Mouse (Mus musculus): Measurements from ENCODE around the gene Rptor.
A peak's percentile ranks its signal among the peaks of the same experiment; 100 is the strongest.

Rptor gene

GRCm38 (mm10) chr11:119855999-119856398 is 253.3 kb downstream of the Rptor start:
- no peak for DNase-seq (ENCODE audit: low spot score in 2 of 2)

GRCm38 (mm10) chr11:119862523-119863299 is 260.0 kb downstream of the Rptor start:
- DNase-seq (ENCODE audit: low spot score in 2 of 2): no peak

- DNase-seq (ENCODE audit: low spot score in 2 of 2): peak; percentile 29 to 40
Observed at GRCm38 (mm10) chr11:119863421-119863821, 260.7 kb downstream of the Rptor start.

DNA sequence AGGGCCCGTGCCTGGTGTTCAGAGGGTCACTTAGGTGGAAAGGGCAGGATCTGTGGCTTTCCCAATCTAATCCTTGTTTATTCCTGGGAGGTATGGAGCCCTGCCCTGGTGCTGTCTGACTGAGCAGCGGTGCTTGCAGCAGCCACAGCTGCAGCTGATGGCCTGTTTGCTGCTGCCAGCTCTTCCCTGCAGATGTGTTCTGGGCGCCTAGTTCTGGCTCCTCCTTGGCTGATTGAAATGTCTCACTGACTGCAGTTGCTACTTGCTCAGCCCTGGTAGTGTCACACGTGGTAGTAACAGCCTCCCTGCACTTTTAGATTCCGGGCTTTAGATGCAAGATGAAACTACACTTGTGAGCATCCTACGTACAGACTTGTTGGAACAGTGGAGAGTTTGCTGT is 264.1 kb downstream of the Rptor start:
- DNase-seq (ENCODE audit: low spot score in 2 of 2): no peak

GRCm38 (mm10) chr11:119868138-119868537 is 265.4 kb downstream of the Rptor start:
- DNase-seq (ENCODE audit: low spot score in 2 of 2): no peak

DNA sequence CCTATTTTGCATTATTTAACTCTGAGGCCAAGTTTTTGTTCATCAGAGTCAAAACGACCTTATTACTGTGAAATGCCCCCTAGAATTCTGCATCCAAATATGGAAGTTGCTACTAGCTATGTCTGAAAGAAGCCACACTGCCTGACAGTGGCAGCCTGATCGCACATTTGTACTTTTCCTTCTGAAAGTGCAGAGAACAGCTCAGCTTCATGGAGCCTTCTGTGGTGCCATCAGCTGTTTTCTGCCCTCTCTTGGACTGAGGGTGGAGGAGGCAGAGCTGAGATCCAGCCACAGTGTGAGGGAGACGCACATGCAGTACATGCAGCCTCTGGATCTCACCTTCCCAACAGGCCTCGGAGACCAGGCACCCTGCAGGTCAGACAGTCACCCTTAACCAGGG is 265.9 kb downstream of the Rptor start:
- DNase-seq (ENCODE audit: low spot score in 2 of 2): no peak

DNA sequence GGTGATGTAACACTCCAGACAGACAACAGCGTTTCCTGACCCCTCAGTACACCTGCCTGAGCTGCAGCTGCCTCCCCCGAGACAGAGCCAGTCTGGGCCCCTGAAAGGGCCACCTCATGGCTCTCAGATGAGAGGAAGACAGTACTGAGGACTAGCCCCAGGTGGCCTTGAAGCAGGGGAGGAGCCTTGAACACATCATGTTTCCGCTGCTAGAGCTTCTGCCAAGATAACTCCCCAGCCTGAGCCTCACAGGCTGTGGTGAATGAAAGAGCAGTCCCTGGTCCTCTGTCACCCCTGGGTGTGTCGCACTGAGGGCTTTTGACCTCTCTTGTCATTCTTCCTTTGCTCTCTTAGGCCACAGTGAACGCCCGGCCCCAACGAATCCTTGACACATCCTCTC is 268.4 kb downstream of the Rptor start:
- no peak for DNase-seq (ENCODE audit: low spot score in 2 of 2)

- DNase-seq (ENCODE audit: low spot score in 2 of 2): no peak
Observed at GRCm38 (mm10) chr11:119873643-119874042, 270.9 kb downstream of the Rptor start.

GRCm38 (mm10) chr11:119874841-119875240 is 272.1 kb downstream of the Rptor start:
- no peak for DNase-seq (ENCODE audit: low spot score in 2 of 2)

- no peak for DNase-seq (ENCODE audit: low spot score in 2 of 2)
Observed at GRCm38 (mm10) chr11:119875685-119876084, 273.0 kb downstream of the Rptor start.

- DNase-seq (ENCODE audit: low spot score in 2 of 2): no peak
Observed at GRCm38 (mm10) chr11:119877124-119877523, 274.4 kb downstream of the Rptor start.

DNA sequence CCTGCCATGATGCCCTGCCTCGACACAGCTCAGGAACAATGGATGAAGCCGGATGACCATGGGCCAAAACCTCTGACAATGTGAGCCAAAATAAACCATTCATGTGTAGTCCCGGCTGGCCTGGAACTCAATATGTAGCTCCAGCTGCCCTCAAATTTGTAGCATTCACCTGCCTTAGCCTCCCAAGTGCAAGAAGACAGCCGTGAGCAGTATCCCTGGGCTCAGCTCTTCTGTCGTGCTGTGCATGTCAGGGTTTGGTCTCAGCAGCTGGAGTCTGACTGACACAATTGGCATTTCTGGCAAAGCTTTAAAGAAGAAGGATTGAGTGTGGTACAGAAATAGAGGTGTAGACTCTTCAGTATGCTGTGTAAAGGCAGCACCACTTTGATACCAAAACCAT is 276.9 kb downstream of the Rptor start:
- no peak for DNase-seq (ENCODE audit: low spot score in 2 of 2)

- DNase-seq (ENCODE audit: low spot score in 2 of 2): no peak
Observed at GRCm38 (mm10) chr11:119883646-119884045, 280.9 kb downstream of the Rptor start.

GRCm38 (mm10) chr11:119889966-119890365 is 287.3 kb downstream of the Rptor start:
- no peak for DNase-seq (ENCODE audit: low spot score in 2 of 2)

DNA sequence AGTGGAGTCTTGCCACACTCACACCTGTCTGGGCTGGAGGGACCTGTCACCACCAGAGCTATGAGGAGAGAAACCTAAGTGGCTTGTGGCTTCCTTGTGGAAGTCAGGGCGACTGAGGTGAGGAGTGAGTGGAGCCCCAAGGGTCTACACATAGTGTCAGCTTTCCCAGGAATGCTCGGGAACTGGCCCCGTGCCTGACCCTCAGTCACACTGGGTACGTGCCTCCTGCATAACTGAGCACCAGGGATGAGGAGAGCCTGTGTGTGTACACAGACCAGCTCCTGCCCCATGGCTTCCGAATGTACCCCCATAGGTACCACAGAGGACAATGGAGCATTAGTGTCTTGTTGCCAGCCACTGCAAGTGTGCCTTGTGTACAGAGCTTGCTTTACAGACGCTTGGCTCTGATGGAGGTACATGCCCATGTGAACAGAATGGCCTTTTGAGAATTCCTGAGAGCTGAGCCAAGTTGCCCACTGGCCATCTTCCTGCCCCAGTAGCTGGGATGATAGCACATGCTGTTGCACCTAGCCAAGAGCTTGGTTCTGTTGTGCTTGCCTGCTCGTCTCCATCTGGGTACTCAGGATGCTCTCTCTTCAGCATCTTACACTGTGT is 289.0 kb downstream of the Rptor start:
- no peak for DNase-seq (ENCODE audit: low spot score in 2 of 2)

- no peak for DNase-seq (ENCODE audit: low spot score in 2 of 2)
Observed at GRCm38 (mm10) chr11:119893667-119894236, 291.0 kb downstream of the Rptor start.

DNA sequence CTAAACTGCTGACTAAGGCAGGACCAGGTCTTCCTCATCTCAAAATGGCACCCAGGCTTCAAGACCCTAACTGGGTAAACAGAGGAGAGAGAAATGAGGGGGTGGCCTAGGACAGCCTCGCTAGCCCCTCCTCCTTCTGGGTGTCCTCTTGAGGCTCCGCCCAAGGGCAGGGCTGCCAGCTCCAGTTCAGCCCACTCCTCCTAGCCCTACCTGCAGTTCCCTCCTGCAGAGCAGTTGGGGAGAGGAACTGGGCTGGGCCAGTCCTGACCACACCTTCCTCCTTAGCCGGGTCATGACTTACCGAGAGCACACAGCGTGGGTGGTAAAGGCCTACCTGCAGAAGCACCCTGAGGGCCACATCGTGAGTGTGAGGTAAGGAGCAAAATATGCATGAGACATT is 291.9 kb downstream of the Rptor start:
- DNase-seq (ENCODE audit: low spot score in 2 of 2): no peak

- DNase-seq (ENCODE audit: low spot score in 2 of 2): no peak
Observed at GRCm38 (mm10) chr11:119897041-119897440, 294.3 kb downstream of the Rptor start.

DNA sequence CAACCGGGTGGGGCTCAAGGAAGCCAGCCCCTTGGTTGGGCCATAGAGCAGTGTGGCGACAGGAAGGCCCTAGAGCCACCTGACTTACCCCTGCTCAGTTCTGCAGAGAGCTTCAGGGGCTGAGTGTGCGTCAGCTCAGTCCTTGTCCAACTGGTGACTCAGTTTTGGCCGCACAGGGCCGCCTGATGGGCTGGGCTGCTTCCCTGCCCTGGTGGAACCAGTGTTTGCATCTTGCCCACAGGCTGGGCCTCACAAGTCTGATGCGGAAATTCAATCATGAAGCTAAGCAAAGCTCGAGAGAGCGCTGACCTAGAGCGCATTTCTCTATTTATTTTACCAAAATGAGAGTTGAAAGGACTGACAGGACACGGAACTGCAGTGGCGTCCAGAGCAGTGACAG is 296.3 kb downstream of the Rptor start:
- no peak for DNase-seq (ENCODE audit: low spot score in 2 of 2)

- no peak for DNase-seq (ENCODE audit: low spot score in 2 of 2)
Observed at GRCm38 (mm10) chr11:119901174-119901573, 298.5 kb downstream of the Rptor start.

GRCm38 (mm10) chr11:119902891-119903290 is 300.2 kb downstream of the Rptor start:
- DNase-seq (ENCODE audit: low spot score in 2 of 2): no peak

DNA sequence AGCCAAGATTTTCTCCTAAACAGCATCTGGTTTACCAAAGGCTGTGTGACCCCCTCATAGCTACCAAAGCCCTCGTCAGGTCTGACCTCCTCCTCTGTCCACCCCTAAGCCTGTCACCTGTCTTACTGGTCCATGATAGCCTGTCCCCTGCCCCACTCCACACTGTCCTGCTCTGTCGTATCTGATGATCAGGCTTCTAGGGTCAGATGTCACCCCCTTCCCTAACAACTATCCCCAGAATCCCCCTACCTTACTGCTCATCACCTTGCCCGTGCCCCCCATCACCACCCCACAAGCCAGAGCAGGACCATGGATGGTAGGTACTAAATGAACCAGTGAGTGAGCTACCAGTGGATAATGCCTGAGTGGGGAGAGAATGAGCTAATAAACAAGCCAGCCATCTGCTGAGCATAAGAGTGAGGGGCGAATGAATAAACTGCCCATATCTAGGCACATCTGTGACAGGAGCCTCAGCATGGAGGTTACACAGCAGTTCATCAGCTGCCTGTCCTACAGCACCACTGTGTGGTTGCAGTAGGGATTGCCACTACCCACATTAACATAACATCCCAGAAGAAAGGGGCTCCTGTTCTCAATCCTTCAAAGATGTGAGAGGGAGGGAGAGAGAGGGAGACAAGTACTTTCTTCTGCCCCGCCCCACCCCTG is 302.0 kb downstream of the Rptor start:
- peak in 1 of 2 experiments; percentile 43 for DNase-seq (ENCODE audit: low spot score in 2 of 2)

- DNase-seq (ENCODE audit: low spot score in 2 of 2): no peak
Observed at GRCm38 (mm10) chr11:119905794-119906193, 303.1 kb downstream of the Rptor start.

All from heart, adult 9 months (tissue).